Mouse (Mus musculus): ENCODE measurements around the gene Hist1h4k. TPM values are rescaled to one million over a fixed set of nuclear protein-coding genes. Genes with fewer than 3 reads are reported as not detected.

Hist1h4k gene
- 4.7 and 8.7 TPM in 2 replicates for polyA plus RNA-seq (2012; rRNA removed)

DNA sequence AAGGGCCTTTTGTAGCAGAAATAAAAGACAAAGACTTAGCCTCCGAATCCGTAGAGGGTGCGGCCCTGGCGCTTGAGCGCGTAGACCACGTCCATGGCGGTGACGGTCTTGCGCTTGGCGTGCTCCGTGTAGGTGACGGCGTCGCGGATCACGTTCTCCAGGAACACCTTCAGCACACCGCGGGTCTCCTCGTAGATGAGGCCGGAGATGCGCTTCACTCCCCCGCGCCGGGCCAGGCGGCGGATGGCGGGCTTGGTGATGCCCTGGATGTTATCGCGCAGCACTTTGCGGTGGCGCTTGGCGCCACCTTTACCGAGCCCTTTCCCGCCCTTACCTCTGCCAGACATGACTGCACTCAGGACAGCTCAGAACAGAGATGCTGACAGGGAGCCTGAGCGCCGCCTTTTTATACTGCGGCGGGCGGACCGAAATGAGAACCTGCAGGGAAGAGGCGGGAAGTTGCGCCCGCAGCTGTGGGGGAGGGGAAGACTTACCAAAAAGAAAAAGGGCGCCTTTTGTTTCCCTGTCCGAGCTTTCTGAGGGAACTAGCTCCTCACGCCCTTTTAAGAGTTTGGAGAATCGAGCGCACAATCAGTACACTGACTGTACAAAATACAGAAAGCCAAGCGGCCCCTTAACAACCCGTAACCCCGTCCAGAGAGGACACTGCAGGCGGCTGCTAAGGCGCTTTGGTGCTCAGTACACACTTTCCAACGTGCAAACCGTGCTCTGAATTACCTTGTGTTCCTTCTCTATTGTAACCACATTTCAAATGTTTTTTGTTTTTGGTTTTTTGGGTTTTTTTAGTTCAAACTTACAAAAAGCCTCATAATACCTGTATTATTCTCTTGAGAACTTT is at the start of gene Hist1h4k:
Gene Hist1h4k, minus strand, starts transcription at position 347 of the 859 bp plus-strand sequence.

DNA sequence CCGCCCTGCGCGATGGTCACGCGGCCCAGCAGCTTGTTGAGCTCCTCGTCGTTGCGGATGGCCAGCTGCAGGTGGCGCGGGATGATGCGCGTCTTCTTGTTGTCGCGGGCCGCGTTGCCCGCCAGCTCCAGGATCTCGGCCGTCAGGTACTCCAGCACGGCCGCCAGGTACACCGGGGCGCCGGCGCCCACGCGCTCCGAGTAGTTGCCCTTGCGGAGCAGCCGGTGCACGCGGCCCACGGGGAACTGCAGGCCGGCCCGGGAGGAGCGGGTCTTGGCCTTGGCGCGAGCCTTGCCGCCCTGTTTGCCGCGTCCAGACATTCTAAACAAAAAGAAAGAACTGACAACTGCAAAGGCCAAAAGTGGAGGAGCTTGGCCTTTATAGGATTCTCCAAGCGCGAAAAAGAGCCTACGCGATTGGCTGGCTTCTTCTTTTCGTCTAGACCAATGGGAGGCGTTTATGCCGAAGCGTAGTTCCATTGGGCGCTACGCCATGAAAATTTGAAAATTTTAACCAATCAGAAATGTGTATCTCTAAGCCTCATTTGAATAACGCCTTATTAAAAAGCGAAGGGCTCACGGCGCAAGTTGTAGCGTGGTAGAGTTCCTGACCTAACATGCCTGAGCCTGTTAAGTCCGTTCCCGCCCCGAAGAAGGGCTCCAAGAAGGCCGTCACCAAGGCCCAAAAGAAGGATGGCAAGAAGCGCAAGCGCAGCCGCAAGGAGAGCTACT is 36.8 kb upstream of the Hist1h4k start, which contains the start of the genes Hist1h2an and Hist1h2bp:
Gene Hist1h2an, minus strand, starts transcription at position 320 of the 731 bp plus-strand sequence.
Gene Hist1h2bp, plus strand, starts transcription at position 563 of the 731 bp plus-strand sequence.

DNA sequence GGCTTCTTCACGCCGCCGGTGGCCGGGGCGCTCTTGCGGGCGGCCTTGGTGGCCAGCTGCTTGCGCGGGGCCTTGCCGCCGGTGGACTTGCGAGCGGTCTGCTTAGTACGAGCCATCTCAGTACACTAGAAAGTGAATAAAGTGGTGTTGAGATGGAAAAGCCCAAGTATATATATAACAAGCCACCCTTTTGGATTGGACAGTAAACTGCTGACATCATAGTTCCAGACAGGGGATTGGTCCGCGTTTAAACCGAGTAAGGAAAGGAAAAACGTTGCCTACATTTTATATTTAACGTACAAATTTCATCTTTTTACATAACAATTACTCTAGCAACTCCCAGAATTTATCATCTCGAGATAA is 32.9 kb upstream of the Hist1h4k start, which contains the start of gene Hist1h3i:
Gene Hist1h3i, minus strand, starts transcription at position 116 of the 363 bp plus-strand sequence.

GRCm38 (mm10) chr13:21779767-21780731 is 29.7 kb upstream of the Hist1h4k start, which contains the start of gene Hist1h1b:
Gene Hist1h1b (minus strand): TSS chr13:21780625.

GRCm38 (mm10) chr13:21753524-21754285 is 3.4 kb upstream of the Hist1h4k start, which contains the start of the genes Hist1h2ak and Hist1h2bn:
Gene Hist1h2ak (minus strand): TSS chr13:21753827.
Gene Hist1h2bn (plus strand): TSS chr13:21754123.

GRCm38 (mm10) chr13:21734906-21735767 is 15.2 kb downstream of the Hist1h4k start, which contains the start of gene Hist1h4j:
Gene Hist1h4j (plus strand): TSS chr13:21735064.

DNA sequence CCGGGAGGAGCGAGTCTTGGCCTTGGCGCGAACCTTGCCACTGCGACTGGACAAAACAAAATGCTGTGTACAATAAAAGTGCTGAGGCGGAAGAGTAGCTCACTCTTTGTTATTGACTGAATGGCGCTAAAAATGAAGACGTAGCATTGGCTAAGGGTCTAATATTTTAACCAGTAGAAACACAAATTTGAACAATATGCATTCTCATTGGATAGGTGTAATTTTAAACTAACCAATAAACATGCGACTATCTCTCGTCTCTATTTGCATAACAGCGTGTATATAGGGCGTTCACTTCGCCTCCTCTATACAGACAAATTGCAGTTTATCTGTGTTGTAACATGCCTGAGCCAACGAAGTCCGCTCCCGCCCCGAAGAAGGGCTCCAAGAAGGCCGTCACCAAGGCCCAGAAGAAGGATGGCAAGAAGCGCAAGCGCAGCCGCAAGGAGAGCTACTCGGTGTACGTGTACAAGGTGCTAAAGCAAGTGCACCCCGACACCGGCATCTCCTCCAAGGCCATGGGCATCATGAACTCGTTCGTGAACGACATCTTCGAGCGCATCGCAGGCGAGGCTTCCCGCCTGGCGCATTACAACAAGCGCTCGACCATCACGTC is 28.4 kb downstream of the Hist1h4k start, which contains the start of gene Hist1h2bm:
Gene Hist1h2bm, plus strand, starts transcription at position 288 of the 616 bp plus-strand sequence.

DNA sequence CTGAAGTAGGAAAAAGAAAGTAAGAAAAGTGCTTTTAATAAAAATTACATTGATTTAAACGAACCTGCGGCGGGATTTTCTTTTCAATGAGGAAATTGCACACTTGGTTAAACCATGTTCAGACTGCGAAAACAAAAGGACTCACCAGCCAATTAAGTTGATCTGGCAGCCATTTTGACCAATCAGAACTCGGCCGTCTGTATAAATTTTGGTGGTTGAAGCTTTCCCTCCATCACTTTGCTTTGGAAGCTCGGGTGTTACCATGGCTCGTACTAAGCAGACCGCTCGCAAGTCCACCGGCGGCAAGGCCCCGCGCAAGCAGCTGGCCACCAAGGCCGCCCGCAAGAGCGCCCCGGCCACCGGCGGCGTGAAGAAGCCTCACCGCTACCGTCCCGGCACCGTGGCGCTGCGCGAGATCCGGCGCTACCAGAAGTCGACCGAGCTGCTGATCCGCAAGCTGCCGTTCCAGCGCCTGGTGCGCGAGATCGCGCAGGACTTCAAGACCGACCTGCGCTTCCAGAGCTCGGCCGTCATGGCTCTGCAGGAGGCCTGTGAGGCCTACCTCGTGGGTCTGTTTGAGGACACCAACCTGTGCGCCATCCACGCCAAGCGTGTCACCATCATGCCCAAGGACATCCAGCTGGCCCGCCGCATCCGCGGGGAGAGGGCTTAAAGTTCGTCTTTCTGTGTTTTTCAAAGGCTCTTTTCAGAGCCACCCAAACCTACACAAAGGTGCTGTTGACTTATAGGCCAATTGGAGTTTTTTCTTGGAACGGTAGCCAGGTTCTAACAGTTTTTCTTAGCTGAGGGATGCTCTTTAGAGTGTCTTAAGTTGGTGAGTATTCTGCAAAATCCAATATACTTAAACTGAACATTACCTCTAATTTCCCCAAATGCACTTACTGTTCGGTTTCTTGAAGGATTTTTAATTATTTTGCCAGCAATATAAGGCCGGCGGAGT is 32.6 kb downstream of the Hist1h4k start, which contains the start of gene Hist1h3h:
Gene Hist1h3h, plus strand, starts transcription at position 263 of the 961 bp plus-strand sequence.

DNA sequence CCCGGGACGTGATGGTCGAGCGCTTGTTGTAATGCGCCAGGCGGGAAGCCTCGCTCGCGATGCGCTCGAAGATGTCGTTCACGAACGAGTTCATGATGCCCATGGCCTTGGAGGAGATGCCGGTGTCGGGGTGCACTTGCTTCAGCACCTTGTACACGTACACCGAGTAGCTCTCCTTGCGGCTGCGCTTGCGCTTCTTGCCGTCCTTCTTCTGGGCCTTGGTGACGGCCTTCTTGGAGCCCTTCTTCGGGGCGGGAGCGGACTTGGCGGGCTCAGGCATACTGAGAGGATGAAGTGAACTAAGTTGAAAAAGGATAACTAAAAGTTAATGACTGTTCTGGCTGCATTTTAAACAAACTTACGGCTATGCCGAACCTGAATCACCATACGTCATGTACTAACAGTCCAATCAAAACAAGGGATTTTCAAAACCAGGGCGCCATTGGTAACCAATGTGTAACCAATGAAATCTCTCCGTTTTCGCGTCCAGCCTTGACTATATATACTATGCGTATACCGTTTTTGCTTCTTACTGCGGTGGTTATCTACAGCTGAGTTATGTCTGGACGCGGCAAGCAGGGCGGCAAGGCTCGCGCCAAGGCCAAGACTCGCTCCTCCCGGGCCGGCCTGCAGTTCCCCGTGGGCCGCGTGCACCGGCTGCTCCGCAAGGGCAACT is 34.3 kb downstream of the Hist1h4k start, which contains the start of the genes Hist1h2bl and Hist1h2ai:
Gene Hist1h2bl, minus strand, starts transcription at position 280 of the 676 bp plus-strand sequence.
Gene Hist1h2ai, plus strand, starts transcription at position 559 of the 676 bp plus-strand sequence.

Other genes with a start within 250 kb of the Hist1h4k start
- gene Gm11273, start 249.1 kb downstream of the Hist1h4k start, polyA plus RNA-seq (2012; rRNA removed) = 17.8 and 21.1 TPM in 2 replicates
- 0.41 and 0.57 TPM in 2 replicates for gene Zkscan8, start 219.4 kb downstream of the Hist1h4k start, polyA plus RNA-seq (2012; rRNA removed)
- gene Olfr1366, start 207.7 kb downstream of the Hist1h4k start, polyA plus RNA-seq (2012; rRNA removed) = not detected in 2 replicates
- gene Olfr1535, start 190.6 kb downstream of the Hist1h4k start, polyA plus RNA-seq (2012; rRNA removed) = not detected in 2 replicates
- gene Olfr1364, start 168.7 kb downstream of the Hist1h4k start, polyA plus RNA-seq (2012; rRNA removed) = not detected in 2 replicates
- not detected in 2 replicates for gene Olfr1362, start 136.5 kb downstream of the Hist1h4k start, polyA plus RNA-seq (2012; rRNA removed)
- gene Olfr11, start 108.0 kb downstream of the Hist1h4k start, polyA plus RNA-seq (2012; rRNA removed) = not detected in 2 replicates
- gene Olfr1361, start 87.1 kb downstream of the Hist1h4k start, polyA plus RNA-seq (2012; rRNA removed) = not detected in 2 replicates
- gene Olfr1360, start 73.1 kb downstream of the Hist1h4k start, polyA plus RNA-seq (2012; rRNA removed) = not detected in 2 replicates
- not detected in 2 replicates for gene Olfr1359, start 52.4 kb downstream of the Hist1h4k start, polyA plus RNA-seq (2012; rRNA removed)
- gene Hist1h2bl, start 34.4 kb downstream of the Hist1h4k start, polyA plus RNA-seq (2012; rRNA removed) = 2.0 and 2.3 TPM in 2 replicates
- gene Hist1h2ai, start 34.1 kb downstream of the Hist1h4k start, polyA plus RNA-seq (2012; rRNA removed) = 10.0 and 28.4 TPM in 2 replicates
- gene Hist1h3h, start 32.8 kb downstream of the Hist1h4k start, polyA plus RNA-seq (2012; rRNA removed) = 30.9 and 34.4 TPM in 2 replicates
- 0.27 and 2.2 TPM in 2 replicates for gene Hist1h2bm, start 28.5 kb downstream of the Hist1h4k start, polyA plus RNA-seq (2012; rRNA removed)
- gene Hist1h4j, start 15.4 kb downstream of the Hist1h4k start, polyA plus RNA-seq (2012; rRNA removed) = 1.6 and 2.1 TPM in 2 replicates
- 8.2 and 14.0 TPM in 2 replicates for gene Hist1h2ak, start 3.3 kb upstream of the Hist1h4k start, polyA plus RNA-seq (2012; rRNA removed)
- gene Hist1h2bn, start 3.6 kb upstream of the Hist1h4k start, polyA plus RNA-seq (2012; rRNA removed) = 1.2 and 4.2 TPM in 2 replicates
- gene Hist1h1b, start 30.1 kb upstream of the Hist1h4k start, polyA plus RNA-seq (2012; rRNA removed) = 0.24 TPM in 1 of 2 replicates, not detected in the other
- 19.2 and 38.0 TPM in 2 replicates for gene Hist1h3i, start 32.9 kb upstream of the Hist1h4k start, polyA plus RNA-seq (2012; rRNA removed)
- gene Hist1h2an, start 36.7 kb upstream of the Hist1h4k start, polyA plus RNA-seq (2012; rRNA removed) = 1.5 and 14.1 TPM in 2 replicates
- 0.90 TPM in 1 of 2 replicates, not detected in the other for gene Hist1h2bp, start 37.0 kb upstream of the Hist1h4k start, polyA plus RNA-seq (2012; rRNA removed)
- 6.4 and 9.3 TPM in 2 replicates for gene Hist1h2bq, start 59.7 kb upstream of the Hist1h4k start, polyA plus RNA-seq (2012; rRNA removed)
- not detected in 2 replicates for gene Hist1h2ao, start 60.0 kb upstream of the Hist1h4k start, polyA plus RNA-seq (2012; rRNA removed)
- not detected in 2 replicates for gene Hist1h4m, start 61.2 kb upstream of the Hist1h4k start, polyA plus RNA-seq (2012; rRNA removed)
- 4.8 and 6.7 TPM in 2 replicates for gene Hist1h4n, start 81.7 kb upstream of the Hist1h4k start, polyA plus RNA-seq (2012; rRNA removed)
- 121 and 393 TPM in 2 replicates for gene Hist1h2ap, start 83.0 kb upstream of the Hist1h4k start, polyA plus RNA-seq (2012; rRNA removed)
- gene Hist1h2br, start 83.2 kb upstream of the Hist1h4k start, polyA plus RNA-seq (2012; rRNA removed) = 6.9 and 8.0 TPM in 2 replicates
- 0.03 TPM in 1 of 2 replicates, not detected in the other for gene Zfp184, start 194.6 kb upstream of the Hist1h4k start, polyA plus RNA-seq (2012; rRNA removed)
- gene Pom121l2, start 230.7 kb upstream of the Hist1h4k start, polyA plus RNA-seq (2012; rRNA removed) = not detected in 2 replicates